Mouse (Mus musculus) CH12.LX (cell line): Measurements from ENCODE around the gene Asap2. TPM values are rescaled to one million over a fixed set of nuclear protein-coding genes. Genes with fewer than 3 reads are reported as not detected.

Source experiments
- DNase-seq: peaks from one replicate; pipeline ENCODE4 v3.0.0-alpha.2; 2013; ENCODE audit errors: extremely low read depth
- H3K27ac ChIP-seq: 2 replicates; pipeline ENCODE4 v1.5.1; 2012; ENCODE audit warnings: low read depth, mild to moderate bottlenecking, control low read depth, moderate library complexity; ENCODE audit not compliant: insufficient read depth
- H3K27me3 ChIP-seq: replicated peaks from 2 replicates; pipeline ENCODE3; 2012; ENCODE audit warnings: inconsistent platforms
- H3K36me3 ChIP-seq, 2 experiments: replicated peaks in 1 of 2; 2 replicates each; pipeline versions ENCODE3 to v1.6.1; 2012; ENCODE audit warnings: inconsistent platforms in 1 of 2, low read length in 1 of 2, mild to moderate bottlenecking in 1 of 2, mixed read lengths in 1 of 2, moderate library complexity in 1 of 2; ENCODE audit not compliant: control insufficient read depth in 1 of 2, insufficient read depth in 1 of 2
- H3K4me1 ChIP-seq, 2 experiments: 2 replicates each; pipeline ENCODE4 v1.6.1; 2012; ENCODE audit warnings: inconsistent platforms in 1 of 2, moderate library complexity in 1 of 2; ENCODE audit not compliant: insufficient read depth in 2 of 2, control insufficient read depth in 1 of 2
- H3K4me2 ChIP-seq: 2 replicates; pipeline ENCODE4 v1.6.1; 2012; ENCODE audit warnings: low read depth, mild to moderate bottlenecking, control low read depth; ENCODE audit not compliant: poor library complexity, insufficient read depth, severe bottlenecking
- H3K4me3 ChIP-seq, 3 experiments: fragments of 150-350 bp in 1 of 3; sonication (generic) in 1 of 3; replicated peaks in 1 of 3; 2 replicates each; pipeline versions ENCODE3 to v1.5.1; 2011 to 2012; ENCODE audit warnings: low read depth in 2 of 3, low read length in 2 of 3, mild to moderate bottlenecking in 2 of 3, moderate library complexity in 2 of 3, control low read depth in 1 of 3, improper control_type of control experiment in 1 of 3, inconsistent platforms in 1 of 3, mixed read lengths in 1 of 3; ENCODE audit not compliant: poor library complexity in 1 of 3
- H3K79me2 ChIP-seq: replicated peaks from 2 replicates; pipeline ENCODE4 v1.6.1; 2012; ENCODE audit warnings: mild to moderate bottlenecking, moderate library complexity; ENCODE audit not compliant: control insufficient read depth, poor library complexity, insufficient read depth, severe bottlenecking; ENCODE audit errors: extremely low read depth
- H3K9ac ChIP-seq: 2 replicates; pipeline ENCODE4 v1.6.1; 2012; ENCODE audit warnings: low read depth, mild to moderate bottlenecking, control low read depth, moderate library complexity; ENCODE audit not compliant: insufficient read depth
- H3K9me3 ChIP-seq: replicated peaks from 2 replicates; pipeline ENCODE3; 2012; ENCODE audit warnings: low read length, inconsistent platforms, mixed read lengths
- CTCF ChIP-seq, 2 experiments: IDR thresholded peaks in 1 of 2; conservative IDR thresholded peaks in 1 of 2; 2 replicates each; pipeline ENCODE4 v1.5.1; 2011 to 2012; ENCODE audit warnings: low read depth in 2 of 2, low read length in 2 of 2, improper control_type of control experiment in 1 of 2, inconsistent platforms in 1 of 2, mild to moderate bottlenecking in 1 of 2, moderate library complexity in 1 of 2
- ELF1 ChIP-seq: IDR thresholded peaks from 2 replicates; pipeline ENCODE4 v1.6.1; 2014; ENCODE audit warnings: low read depth, mild to moderate bottlenecking, inconsistent platforms, low read length, improper control_type of control experiment
- ETS1 ChIP-seq: conservative IDR thresholded peaks from 2 replicates; pipeline ENCODE4 v1.6.1; 2012; ENCODE audit warnings: low read depth, mild to moderate bottlenecking, inconsistent platforms, low read length, improper control_type of control experiment, moderate library complexity
- GABPA ChIP-seq: IDR thresholded peaks from 2 replicates; pipeline ENCODE4 v1.6.1; 2012; ENCODE audit warnings: low read depth, low read length, improper control_type of control experiment, inconsistent platforms; ENCODE audit not compliant: insufficient replicate concordance
- IRF4 ChIP-seq: IDR thresholded peaks from 2 replicates; pipeline ENCODE4 v1.6.1; 2014; ENCODE audit warnings: low read depth, mild to moderate bottlenecking, inconsistent platforms, low read length, improper control_type of control experiment
- JUN ChIP-seq: IDR thresholded peaks from 2 replicates; pipeline ENCODE4 v1.6.1; 2011; ENCODE audit warnings: low read depth, mild to moderate bottlenecking, low read length, improper control_type of control experiment, moderate library complexity; ENCODE audit not compliant: insufficient read depth
- JUND ChIP-seq: conservative IDR thresholded peaks from 2 replicates; pipeline ENCODE4 v1.6.1; 2011; ENCODE audit warnings: low read depth, low read length, improper control_type of control experiment
- KAT2A ChIP-seq: IDR thresholded peaks from 2 replicates; pipeline ENCODE4 v1.6.1; 2012; ENCODE audit warnings: low read length, improper control_type of control experiment, inconsistent platforms; ENCODE audit not compliant: insufficient replicate concordance
- MAFK ChIP-seq: IDR thresholded peaks from 2 replicates; pipeline ENCODE4 v1.6.1; 2011; ENCODE audit warnings: low read length, improper control_type of control experiment; ENCODE audit not compliant: insufficient replicate concordance
- MAZ ChIP-seq: IDR thresholded peaks from 2 replicates; pipeline ENCODE4 v1.6.1; 2012; ENCODE audit warnings: low read depth, mild to moderate bottlenecking, inconsistent platforms, low read length, improper control_type of control experiment, moderate library complexity
- NELFE ChIP-seq: IDR thresholded peaks from 2 replicates; pipeline ENCODE4 v1.6.1; 2011; ENCODE audit warnings: low read depth, low read length, improper control_type of control experiment
- PAX5 ChIP-seq: IDR thresholded peaks from 2 replicates; pipeline ENCODE4 v1.6.1; 2012; ENCODE audit warnings: low read length, inconsistent platforms, mixed read lengths
- POLR2A ChIP-seq: IDR thresholded peaks from 2 replicates; pipeline ENCODE4 v1.6.1; 2011; ENCODE audit warnings: low read depth, mild to moderate bottlenecking, improper control_type of control experiment, low read length
- SIN3A ChIP-seq: IDR thresholded peaks from 2 replicates; pipeline ENCODE4 v1.6.1; 2012; ENCODE audit warnings: low read length, improper control_type of control experiment, inconsistent platforms
- TBP ChIP-seq: conservative IDR thresholded peaks from 2 replicates; pipeline ENCODE4 v1.6.1; 2011; ENCODE audit warnings: low read depth, low read length, improper control_type of control experiment
- TCF12 ChIP-seq: IDR thresholded peaks from 2 replicates; pipeline ENCODE4 v1.6.1; 2014; ENCODE audit warnings: low read depth, mild to moderate bottlenecking, inconsistent platforms, low read length, improper control_type of control experiment
- UBTF ChIP-seq: IDR thresholded peaks from 2 replicates; pipeline ENCODE4 v1.6.1; 2012; ENCODE audit warnings: low read depth, mild to moderate bottlenecking, inconsistent platforms, low read length, improper control_type of control experiment, moderate library complexity
- ZC3H11A ChIP-seq: IDR thresholded peaks from 2 replicates; pipeline ENCODE4 v1.6.1; 2012; ENCODE audit warnings: low read depth, mild to moderate bottlenecking, inconsistent platforms, low read length, improper control_type of control experiment
- ZNF384 ChIP-seq: IDR thresholded peaks from 2 replicates; pipeline ENCODE4 v1.6.1; 2012; ENCODE audit warnings: low read depth, low read length, improper control_type of control experiment, inconsistent platforms
- dilution Hi-C: fragments of 300-500 bp; cut with MboI; formaldehyde crosslinking; loops from 2 replicates; pipeline ENCODE4 v1.14.3; 2020; ENCODE audit warnings: low sequenced_read_pairs; ENCODE audit not compliant: extremely low pct_unique_long_range_greater_than_20kb, extremely low pct_ligation_motif_present
- in situ Hi-C: fragments of 300-500 bp; cut with MboI; formaldehyde crosslinking; loops from 3 replicates; pipeline ENCODE4 v1.14.3; 2019; ENCODE audit warnings: low sequenced_read_pairs, low pct_ligation_motif_present, low pct_unique_long_range_greater_than_20kb, mixed read lengths
- polyA plus RNA-seq: library from polyadenylated mRNA; unstranded; fragments of >175 nt; gene quantifications from 2 replicates; pipeline ENCODE4 v1.2.1, GENCODE M21; 2012; ENCODE audit warnings: low read depth; ENCODE audit not compliant: insufficient read length
- total RNA-seq, 2 experiments: library from RNA; depleted of rRNA; stranded (reverse); fragments of 300-350 nt in 1 of 2; fragments of >200 nt in 1 of 2; gene quantifications; 2 replicates each; pipeline ENCODE4 v1.2.3; 2012 to 2014

Gene Asap2
- total and polyA plus RNA-seq, 3 experiments = 0.17 to 0.64 (median 0.17) TPM

GRCm38 (mm10) chr12:21223923-21224322 is 233.7 kb downstream of the Asap2 start:
- TF ChIP-seq ETS1 (no peak), JUN (no peak), GABPA (no peak), UBTF (no peak), NELFE (no peak), MAFK (no peak), ZC3H11A (no peak), ELF1 (no peak), JUND (no peak), SIN3A (no peak), KAT2A (no peak), POLR2A (no peak), PAX5 (no peak), IRF4 (no peak), TCF12 (no peak), MAZ (no peak), CTCF (conservative IDR thresholded peaks at IDR 0.05 in 1 of 2, IDR thresholded peaks at IDR 0.05 in 1 of 2; ENCODE audit: low read depth in 2 of 2, low read length in 2 of 2) (no peak), ZNF384 (no peak), TBP (no peak)
- in situ Hi-C loops = no loop called here
- peaks cover 3% of the 10 kb centered on the region in 2 experiments; a peak in 1 of 4 replicates for H3K4me1 ChIP-seq

GRCm38 (mm10) chr12:21225358-21225757 is 235.1 kb downstream of the Asap2 start:
- Histone ChIP-seq H3K27me3 (no peaks in the 10 kb centered on the region), H3K9ac (no peak overlapping the region), H3K79me2 (no peaks in the 10 kb centered on the region), H3K4me2 (no peak overlapping the region), H3K9me3 (no peaks in the 10 kb centered on the region), H3K27ac (no peak overlapping the region), H3K4me1 (peaks cover 3% of the 10 kb centered on the region in 2 experiments; a peak in 1 of 4 replicates), H3K36me3 (no peaks in the 10 kb centered on the region), H3K4me3 (no peak overlapping the region)
- in situ Hi-C loops = no loop called here
- dilution Hi-C loops = no loop called here
- no peak for DNase-seq
- TF ChIP-seq UBTF = no peak

More at GRCm38 (mm10) chr12:21223923-21224322, 233.7 kb downstream of the Asap2 start:
- Histone ChIP-seq H3K36me3 (no peaks in the 10 kb centered on the region), H3K9me3 (no peaks in the 10 kb centered on the region), H3K27ac (no peak overlapping the region), H3K4me2 (no peak overlapping the region), H3K9ac (no peak overlapping the region), H3K27me3 (no peaks in the 10 kb centered on the region), H3K79me2 (no peaks in the 10 kb centered on the region), H3K4me3 (no peak overlapping the region)
- dilution Hi-C loops = no loop called here
- DNase-seq = no peak
